Mouse (Mus musculus): ENCODE data around the gene Copg1. TPM values are rescaled to one million over a fixed set of nuclear protein-coding genes. Genes with fewer than 3 reads are reported as not detected.

Copg1 gene
- polyA plus RNA-seq, 1 experiment from 2014 or later, result 200 TPM

GRCm38 (mm10) chr6:87853446-87853845, 34.2 kb upstream of the Copg1 start:
- H3K36me3 ChIP-seq, result no peaks in the 10 kb centered on the region
- no peak overlapping the region for H3K27ac ChIP-seq (replicated peaks)
- no peaks in the 10 kb centered on the region for H3K27me3 ChIP-seq
- H3K9me3 ChIP-seq, result no peaks in the 10 kb centered on the region
- H3K9ac ChIP-seq, result no peak overlapping the region
- no peak for ATAC-seq (ENCODE audit: low FRiP score, low read depth)
- H3K4me1 ChIP-seq (replicated peaks), result peaks cover 18% of the 10 kb centered on the region
- 84% methylated on average over 4 of the region's 4 CpGs for WGBS
- H3K4me3 ChIP-seq, result no peak overlapping the region
- H3K4me2 ChIP-seq, result no peak overlapping the region

GRCm38 (mm10) chr6:87857071-87857470, 30.5 kb upstream of the Copg1 start:
- no peaks in the 10 kb centered on the region for H3K36me3 ChIP-seq
- H3K9ac ChIP-seq, result no peak overlapping the region
- no peak overlapping the region for H3K27ac ChIP-seq (replicated peaks)
- no peaks in the 10 kb centered on the region for H3K9me3 ChIP-seq
- H3K4me2 ChIP-seq, result no peak overlapping the region
- H3K27me3 ChIP-seq, result no peaks in the 10 kb centered on the region
- no peak for ATAC-seq (ENCODE audit: low FRiP score, low read depth)
- no peaks in the 10 kb centered on the region for H3K4me1 ChIP-seq (replicated peaks)
- WGBS, result 66% methylated on average over 1 of the region's 1 CpGs
- H3K4me3 ChIP-seq, result no peak overlapping the region

- Histone ChIP-seq H3K4me2 (no peak overlapping the region), H3K9ac (no peak overlapping the region), H3K27me3 (no peaks in the 10 kb centered on the region)
Observed at GRCm38 (mm10) chr6:87866211-87866610, 21.4 kb upstream of the Copg1 start.

GRCm38 (mm10) chr6:87867256-87867655, 20.4 kb upstream of the Copg1 start:
- Histone ChIP-seq H3K9me3 (no peaks in the 10 kb centered on the region), H3K4me3 (no peak overlapping the region), H3K4me1 (replicated peaks) (no peaks in the 10 kb centered on the region), H3K27me3 (no peaks in the 10 kb centered on the region), H3K9ac (no peak overlapping the region), H3K4me2 (no peak overlapping the region), H3K36me3 (no peaks in the 10 kb centered on the region), H3K27ac (replicated peaks) (no peak overlapping the region)
- WGBS, result 69% methylated on average over 2 of the region's 2 CpGs
- no peak for ATAC-seq (ENCODE audit: low FRiP score, low read depth)

More at GRCm38 (mm10) chr6:87866211-87866610, 21.4 kb upstream of the Copg1 start:
- H3K27ac ChIP-seq (replicated peaks), result no peak overlapping the region
- no peaks in the 10 kb centered on the region for H3K4me1 ChIP-seq (replicated peaks)
- no peaks in the 10 kb centered on the region for H3K9me3 ChIP-seq
- H3K4me3 ChIP-seq, result no peak overlapping the region
- no peak for ATAC-seq (ENCODE audit: low FRiP score, low read depth)
- H3K36me3 ChIP-seq, result no peaks in the 10 kb centered on the region
- WGBS, result 91% methylated on average over 6 of the region's 6 CpGs

GRCm38 (mm10) chr6:87868871-87869506, 18.6 kb upstream of the Copg1 start:
- WGBS, result 79% methylated on average over 9 of the region's 9 CpGs
- ATAC-seq (ENCODE audit: low FRiP score, low read depth), result no peak
- H3K36me3 ChIP-seq, result no peaks in the 10 kb centered on the region
- H3K9ac ChIP-seq, result no peak overlapping the region
- H3K27ac ChIP-seq (replicated peaks), result no peak overlapping the region
- H3K27me3 ChIP-seq, result no peaks in the 10 kb centered on the region
- H3K4me1 ChIP-seq (replicated peaks), result no peaks in the 10 kb centered on the region
- no peak overlapping the region for H3K4me2 ChIP-seq
- no peak overlapping the region for H3K4me3 ChIP-seq
- no peaks in the 10 kb centered on the region for H3K9me3 ChIP-seq

GRCm38 (mm10) chr6:87870440-87870839, 17.2 kb upstream of the Copg1 start:
- H3K36me3 ChIP-seq, result no peaks in the 10 kb centered on the region
- no peaks in the 10 kb centered on the region for H3K9me3 ChIP-seq
- 72% methylated on average over 1 of the region's 1 CpGs for WGBS
- no peak overlapping the region for H3K4me2 ChIP-seq
- no peaks in the 10 kb centered on the region for H3K4me1 ChIP-seq (replicated peaks)
- H3K9ac ChIP-seq, result no peak overlapping the region
- no peak overlapping the region for H3K4me3 ChIP-seq
- no peak overlapping the region for H3K27ac ChIP-seq (replicated peaks)
- no peak for ATAC-seq (ENCODE audit: low FRiP score, low read depth)
- H3K27me3 ChIP-seq, result no peaks in the 10 kb centered on the region

GRCm38 (mm10) chr6:87871240-87871639, 16.4 kb upstream of the Copg1 start:
- ATAC-seq (ENCODE audit: low FRiP score, low read depth), result no peak
- 92% methylated on average over 7 of the region's 7 CpGs for WGBS
- Histone ChIP-seq H3K4me1 (replicated peaks) (no peaks in the 10 kb centered on the region), H3K9ac (no peak overlapping the region), H3K4me3 (no peak overlapping the region), H3K36me3 (no peaks in the 10 kb centered on the region), H3K27me3 (no peaks in the 10 kb centered on the region), H3K4me2 (no peak overlapping the region), H3K27ac (replicated peaks) (no peak overlapping the region), H3K9me3 (no peaks in the 10 kb centered on the region)

GRCm38 (mm10) chr6:87873104-87873503, 14.5 kb upstream of the Copg1 start:
- Histone ChIP-seq H3K9ac (no peak overlapping the region), H3K4me3 (no peak overlapping the region), H3K4me1 (replicated peaks) (no peaks in the 10 kb centered on the region), H3K9me3 (no peaks in the 10 kb centered on the region), H3K4me2 (no peak overlapping the region), H3K27me3 (no peaks in the 10 kb centered on the region), H3K36me3 (no peaks in the 10 kb centered on the region), H3K27ac (replicated peaks) (no peak overlapping the region)
- WGBS, result 59% methylated on average over 1 of the region's 1 CpGs
- no peak for ATAC-seq (ENCODE audit: low FRiP score, low read depth)

GRCm38 (mm10) chr6:87873963-87874362, 13.7 kb upstream of the Copg1 start:
- no peak for ATAC-seq (ENCODE audit: low FRiP score, low read depth)
- no peaks in the 10 kb centered on the region for H3K4me1 ChIP-seq (replicated peaks)
- 88% methylated on average over 2 of the region's 2 CpGs for WGBS

GRCm38 (mm10) chr6:87875083-87875482, 12.5 kb upstream of the Copg1 start:
- 87% methylated on average over 1 of the region's 1 CpGs for WGBS
- no peak for ATAC-seq (ENCODE audit: low FRiP score, low read depth)
- Histone ChIP-seq H3K9ac (no peak overlapping the region), H3K4me1 (replicated peaks) (no peaks in the 10 kb centered on the region), H3K27me3 (no peaks in the 10 kb centered on the region), H3K4me3 (no peak overlapping the region), H3K4me2 (no peak overlapping the region), H3K36me3 (no peaks in the 10 kb centered on the region), H3K27ac (replicated peaks) (no peak overlapping the region), H3K9me3 (no peaks in the 10 kb centered on the region)

More at GRCm38 (mm10) chr6:87873963-87874362, 13.7 kb upstream of the Copg1 start:
- Histone ChIP-seq H3K4me3 (no peak overlapping the region), H3K9me3 (no peaks in the 10 kb centered on the region), H3K4me2 (no peak overlapping the region), H3K9ac (no peak overlapping the region), H3K27me3 (no peaks in the 10 kb centered on the region), H3K27ac (replicated peaks) (no peak overlapping the region), H3K36me3 (no peaks in the 10 kb centered on the region)

- Histone ChIP-seq H3K36me3 (no peaks in the 10 kb centered on the region), H3K4me1 (replicated peaks) (no peaks in the 10 kb centered on the region), H3K27me3 (no peaks in the 10 kb centered on the region), H3K9me3 (no peaks in the 10 kb centered on the region), H3K27ac (replicated peaks) (no peak overlapping the region), H3K4me2 (no peak overlapping the region), H3K9ac (no peak overlapping the region), H3K4me3 (no peak overlapping the region)
- no peak for ATAC-seq (ENCODE audit: low FRiP score, low read depth)
- 87% methylated on average over 7 of the region's 7 CpGs for WGBS
Observed at GRCm38 (mm10) chr6:87875562-87875961, 12.1 kb upstream of the Copg1 start.

- Histone ChIP-seq H3K9me3 (no peaks in the 10 kb centered on the region), H3K4me2 (no peak overlapping the region), H3K9ac (no peak overlapping the region), H3K27me3 (no peaks in the 10 kb centered on the region), H3K4me3 (no peak overlapping the region), H3K36me3 (no peaks in the 10 kb centered on the region), H3K27ac (replicated peaks) (no peak overlapping the region), H3K4me1 (replicated peaks) (no peaks in the 10 kb centered on the region)
- no peak for ATAC-seq (ENCODE audit: low FRiP score, low read depth)
- 81% methylated on average over 13 of the region's 13 CpGs for WGBS
Observed at GRCm38 (mm10) chr6:87876068-87876643, 11.5 kb upstream of the Copg1 start.

GRCm38 (mm10) chr6:87879010-87879409, 8.6 kb upstream of the Copg1 start:
- H3K27me3 ChIP-seq, result no peaks in the 10 kb centered on the region
- ATAC-seq (ENCODE audit: low FRiP score, low read depth), result no peak
- 58% methylated on average over 4 of the region's 4 CpGs for WGBS
- no peak overlapping the region for H3K27ac ChIP-seq (replicated peaks)
- no peak overlapping the region for H3K4me2 ChIP-seq
- H3K9ac ChIP-seq, result no peak overlapping the region
- H3K9me3 ChIP-seq, result no peaks in the 10 kb centered on the region
- no peaks in the 10 kb centered on the region for H3K36me3 ChIP-seq
- no peak overlapping the region for H3K4me3 ChIP-seq
- no peaks in the 10 kb centered on the region for H3K4me1 ChIP-seq (replicated peaks)

Measured in hindbrain, embryonic 15.5 days (tissue).